Mouse (Mus musculus): ENCODE measurements around the gene Cer1. TPM values are rescaled to one million over a fixed set of nuclear protein-coding genes. Genes with fewer than 3 reads are reported as not detected.

The Cer1 gene
- not detected for total RNA-seq (2021)
- long read RNA-seq, experiment 1 = 0 reads
- long read RNA-seq, experiment 2 = 0 reads

- H3K27ac ChIP-seq = no peak within 1 kb of the TSS
- H3K4me3 ChIP-seq = no peak within 1 kb of the TSS
- peak; percentile 54 for DNase-seq
- no peak for TF ChIP-seq CTCF (IDR thresholded peaks at IDR 0.05)
- intact Hi-C loops (cut with DNase I) = no loop called here
Observed at GRCm38 (mm10) chr4:82884636-82885534, at the start of gene Cer1. Cer1 (minus strand) TSS chr4:82885148.

GRCm38 (mm10) chr4:82934308-82934707 lies 49.4 kb upstream of the Cer1 start:
- H3K4me3 ChIP-seq = peak overlapping the region; percentile 74
- H3K27ac ChIP-seq = peak overlapping the region; percentile 77
- intact Hi-C loops (cut with DNase I) = loop anchor here (2.0 to 10.0 kb wide), 6 partner anchors 77 to 1760 kb away; partner anchors contain the start of gene Zdhhc21
- DNase-seq = peak; percentile 63
- TF ChIP-seq CTCF (IDR thresholded peaks at IDR 0.05) = peak; percentile 64

GRCm38 (mm10) chr4:82933698-82934210 lies 48.8 kb upstream of the Cer1 start:
- TF ChIP-seq CTCF (IDR thresholded peaks at IDR 0.05) = peak; percentile 92
- peak overlapping the region; percentile 74 for H3K4me3 ChIP-seq
- intact Hi-C loops (cut with DNase I) = loop anchor here (2.0 to 10.0 kb wide), 6 partner anchors 76 to 1759 kb away; partner anchors contain the start of gene Zdhhc21

GRCm38 (mm10) chr4:82930079-82930478 lies 45.1 kb upstream of the Cer1 start:
- Histone ChIP-seq H3K4me3 (no peak overlapping the region), H3K27ac (no peak overlapping the region)
- intact Hi-C loops (cut with DNase I) = loop anchor here (5.0 to 10.0 kb wide), 4 partner anchors 73 to 1755 kb away; partner anchors contain the start of gene Zdhhc21
- TF ChIP-seq CTCF (IDR thresholded peaks at IDR 0.05) = no peak
- no peak for DNase-seq

More at GRCm38 (mm10) chr4:82933698-82934210, 48.8 kb upstream of the Cer1 start:
- peak overlapping the region; percentile 77 for H3K27ac ChIP-seq
- peak; percentile 72 for DNase-seq

- Histone ChIP-seq H3K27ac (no peak overlapping the region), H3K4me3 (no peak overlapping the region)
- no peak for TF ChIP-seq CTCF (IDR thresholded peaks at IDR 0.05)
- intact Hi-C loops (cut with DNase I) = no loop called here
- DNase-seq = no peak
Observed at GRCm38 (mm10) chr4:82921962-82922361, 37.0 kb upstream of the Cer1 start.

- no peak overlapping the region for H3K27ac ChIP-seq
- H3K4me3 ChIP-seq = no peak overlapping the region
- DNase-seq = no peak
- TF ChIP-seq CTCF (IDR thresholded peaks at IDR 0.05) = no peak
- intact Hi-C loops (cut with DNase I) = no loop called here
Observed at GRCm38 (mm10) chr4:82918625-82919024, 33.7 kb upstream of the Cer1 start.

GRCm38 (mm10) chr4:82916678-82917050 lies 31.7 kb upstream of the Cer1 start:
- Histone ChIP-seq H3K27ac (no peak overlapping the region), H3K4me3 (peak overlapping the region; percentile 64)
- no peak for TF ChIP-seq CTCF (IDR thresholded peaks at IDR 0.05)
- DNase-seq = no peak
- intact Hi-C loops (cut with DNase I) = no loop called here

GRCm38 (mm10) chr4:82916003-82916677 lies 31.2 kb upstream of the Cer1 start:
- intact Hi-C loops (cut with DNase I) = no loop called here
- 0 out of 2 replicates have a peak overlapping the region, but pooled peaks have one; percentile 24 for H3K27ac ChIP-seq
- no peak for TF ChIP-seq CTCF (IDR thresholded peaks at IDR 0.05)
- no peak for DNase-seq
- peak overlapping the region; percentile 64 for H3K4me3 ChIP-seq

GRCm38 (mm10) chr4:82915576-82915975 lies 30.6 kb upstream of the Cer1 start:
- TF ChIP-seq CTCF (IDR thresholded peaks at IDR 0.05) = no peak
- Histone ChIP-seq H3K27ac (0 out of 2 replicates have a peak overlapping the region, but pooled peaks have one; percentile 24), H3K4me3 (peak overlapping the region; percentile 64)
- DNase-seq = no peak
- intact Hi-C loops (cut with DNase I) = no loop called here

GRCm38 (mm10) chr4:82914601-82915143 lies 29.7 kb upstream of the Cer1 start:
- intact Hi-C loops (cut with DNase I) = no loop called here
- H3K4me3 ChIP-seq = no peak overlapping the region
- no peak overlapping the region for H3K27ac ChIP-seq
- no peak for TF ChIP-seq CTCF (IDR thresholded peaks at IDR 0.05)
- no peak for DNase-seq

GRCm38 (mm10) chr4:82895227-82895626 lies 10.3 kb upstream of the Cer1 start:
- no peak overlapping the region for H3K27ac ChIP-seq
- intact Hi-C loops (cut with DNase I) = no loop called here

GRCm38 (mm10) chr4:82892247-82892646 lies 7.3 kb upstream of the Cer1 start:
- TF ChIP-seq CTCF (IDR thresholded peaks at IDR 0.05) = no peak
- no peak for DNase-seq
- intact Hi-C loops (cut with DNase I) = no loop called here
- Histone ChIP-seq H3K4me3 (no peak overlapping the region), H3K27ac (no peak overlapping the region)

More at GRCm38 (mm10) chr4:82895227-82895626, 10.3 kb upstream of the Cer1 start:
- no peak overlapping the region for H3K4me3 ChIP-seq
- DNase-seq = no peak
- TF ChIP-seq CTCF (IDR thresholded peaks at IDR 0.05) = no peak
